Mouse (Mus musculus) midbrain, embryonic 16.5 days (tissue): ENCODE results near the gene Sowahb. TPM values are rescaled to one million over a fixed set of nuclear protein-coding genes. Genes with fewer than 3 reads are reported as not detected.
A peak's percentile ranks its signal among the peaks of the same experiment; 100 is the strongest.

ENCODE experiments used
- ATAC-seq: fragments of 200-750 bp; cut with Nextera tagmentation; 2 replicates; pipeline ENCODE4 v1.8.0; 2017; ENCODE audit warnings: moderate TSS enrichment
- H3K27ac ChIP-seq: fragments of 300-500 bp; sonication (generic); 2 replicates; pipeline ENCODE4 v1.5.1; 2014; ENCODE audit warnings: mild to moderate bottlenecking, low read length, mixed read lengths
- H3K27me3 ChIP-seq: fragments of 300-500 bp; sonication (generic); 2 replicates; pipeline ENCODE4 v1.6.1; 2014; ENCODE audit warnings: low read depth, low read length, mixed read lengths; ENCODE audit not compliant: control insufficient read depth, insufficient read depth
- H3K36me3 ChIP-seq: fragments of 300-500 bp; sonication (generic); 2 replicates; pipeline ENCODE4 v1.6.1; 2014; ENCODE audit warnings: mild to moderate bottlenecking, low read length, moderate library complexity, mixed read lengths; ENCODE audit not compliant: control insufficient read depth, insufficient read depth
- H3K4me1 ChIP-seq: fragments of 300-500 bp; sonication (generic); 2 replicates; pipeline ENCODE4 v1.6.1; 2014; ENCODE audit warnings: mild to moderate bottlenecking, low read length, mixed read lengths; ENCODE audit not compliant: control insufficient read depth, insufficient read depth
- H3K4me2 ChIP-seq: fragments of 300-500 bp; sonication (generic); 2 replicates; pipeline ENCODE4 v1.6.1; 2014; ENCODE audit warnings: mild to moderate bottlenecking, low read length, mixed read lengths
- H3K4me3 ChIP-seq: fragments of 300-500 bp; sonication (generic); 2 replicates; pipeline ENCODE4 v1.5.1; 2014; ENCODE audit warnings: low read depth, mild to moderate bottlenecking, low read length, moderate library complexity, mixed read lengths
- H3K9ac ChIP-seq: fragments of 300-500 bp; sonication (generic); 2 replicates; pipeline ENCODE4 v1.6.1; 2014; ENCODE audit warnings: low read depth, low read length, mixed read lengths
- H3K9me3 ChIP-seq: fragments of 300-500 bp; sonication (generic); replicated peaks from 2 replicates; pipeline ENCODE4 v1.6.1; 2014; ENCODE audit warnings: mild to moderate bottlenecking, low read length, mixed read lengths; ENCODE audit not compliant: control insufficient read depth, poor library complexity, severe bottlenecking
- WGBS: fragments of 180-500 bp; shearing (Covaris S2); extraction: QIAGEN DNeasy Blood & Tissue Kit; methylation state at CpG from one replicate; pipeline ENCODE4 v1.1.7; 2014; 5-methylcytosine and 5-hydroxymethylcytosine counted together
- polyA plus RNA-seq: library from polyadenylated mRNA; unstranded; fragments of >200 nt; fragmentation: Nextera tagmentation; extraction: Ambion mirVana; gene quantifications from 2 replicates; pipeline ENCODE4 v1.2.1, GENCODE M21; 2015

Gene Sowahb
- polyA plus RNA-seq, 1 experiment from 2014 or later = not detected

GRCm38 (mm10) chr5:93045371-93045714 is 521 bp upstream of the Sowahb start:
- no peak; the same call in 1 of the 2 replicates for ATAC-seq
- WGBS = under 1% methylated on average over 19 of the region's 19 CpGs

GRCm38 (mm10) chr5:93043688-93044583 is 886 bp downstream of the Sowahb start:
- H3K4me1 ChIP-seq = peaks cover 16% of the 10 kb centered on the region
- 2% methylated on average over 69 of the region's 69 CpGs for WGBS
- H3K27me3 ChIP-seq = peaks cover 42% of the 10 kb centered on the region
- H3K4me3 ChIP-seq = peak overlapping the region; percentile 50
- no peaks in the 10 kb centered on the region for H3K36me3 ChIP-seq
- H3K4me2 ChIP-seq = peak overlapping the region; percentile 97
- no peaks in the 10 kb centered on the region for H3K9me3 ChIP-seq
- ATAC-seq = peak; percentile 30; the same call in 1 of the 2 replicates
- no peak overlapping the region for H3K27ac ChIP-seq
- H3K9ac ChIP-seq = peak overlapping the region; percentile 61

More at GRCm38 (mm10) chr5:93045371-93045714, 521 bp upstream of the Sowahb start:
- peaks cover 45% of the 10 kb centered on the region for H3K27me3 ChIP-seq
- H3K4me3 ChIP-seq = peak overlapping the region; percentile 50
- H3K36me3 ChIP-seq = no peaks in the 10 kb centered on the region
- H3K9me3 ChIP-seq = no peaks in the 10 kb centered on the region
- no peak overlapping the region for H3K27ac ChIP-seq
- peak overlapping the region; percentile 97 for H3K4me2 ChIP-seq
- H3K9ac ChIP-seq = peak overlapping the region; percentile 61
- H3K4me1 ChIP-seq = peaks cover 16% of the 10 kb centered on the region

GRCm38 (mm10) chr5:93042831-93043687 is 1.8 kb downstream of the Sowahb start:
- 48% methylated on average over 18 of the region's 18 CpGs for WGBS
- Histone ChIP-seq H3K4me3 (no peak overlapping the region), H3K9ac (no peak overlapping the region), H3K4me1 (peaks cover 16% of the 10 kb centered on the region), H3K27ac (no peak overlapping the region), H3K27me3 (peaks cover 39% of the 10 kb centered on the region), H3K9me3 (no peaks in the 10 kb centered on the region), H3K36me3 (no peaks in the 10 kb centered on the region), H3K4me2 (no peak overlapping the region)
- no peak for ATAC-seq

GRCm38 (mm10) chr5:93042031-93042430 is 2.8 kb downstream of the Sowahb start:
- peaks cover 39% of the 10 kb centered on the region for H3K27me3 ChIP-seq

GRCm38 (mm10) chr5:93041276-93041675 is 3.5 kb downstream of the Sowahb start:
- 44% methylated on average over 3 of the region's 3 CpGs for WGBS
- H3K36me3 ChIP-seq = no peaks in the 10 kb centered on the region

More at GRCm38 (mm10) chr5:93042031-93042430, 2.8 kb downstream of the Sowahb start:
- 63% methylated on average over 4 of the region's 4 CpGs for WGBS
- Histone ChIP-seq H3K4me3 (no peak overlapping the region), H3K27ac (no peak overlapping the region), H3K9me3 (no peaks in the 10 kb centered on the region), H3K9ac (no peak overlapping the region), H3K4me2 (no peak overlapping the region), H3K4me1 (peaks cover 16% of the 10 kb centered on the region), H3K36me3 (no peaks in the 10 kb centered on the region)
- no peak for ATAC-seq

GRCm38 (mm10) chr5:93040095-93040494 is 4.7 kb downstream of the Sowahb start:
- Histone ChIP-seq H3K9ac (no peak overlapping the region), H3K4me3 (no peak overlapping the region), H3K27me3 (peaks cover 29% of the 10 kb centered on the region), H3K27ac (no peak overlapping the region), H3K4me1 (peaks cover 13% of the 10 kb centered on the region), H3K36me3 (no peaks in the 10 kb centered on the region), H3K9me3 (no peaks in the 10 kb centered on the region), H3K4me2 (no peak overlapping the region)
- no peak for ATAC-seq
- 64% methylated on average over 5 of the region's 5 CpGs for WGBS

More at GRCm38 (mm10) chr5:93041276-93041675, 3.5 kb downstream of the Sowahb start:
- no peak overlapping the region for H3K4me2 ChIP-seq
- peaks cover 33% of the 10 kb centered on the region for H3K27me3 ChIP-seq
- peaks cover 16% of the 10 kb centered on the region for H3K4me1 ChIP-seq
- no peak overlapping the region for H3K9ac ChIP-seq
- H3K4me3 ChIP-seq = no peak overlapping the region
- no peaks in the 10 kb centered on the region for H3K9me3 ChIP-seq
- H3K27ac ChIP-seq = no peak overlapping the region
- ATAC-seq = no peak

- Histone ChIP-seq H3K4me3 (no peak overlapping the region), H3K9me3 (no peaks in the 10 kb centered on the region), H3K27ac (no peak overlapping the region), H3K4me1 (no peaks in the 10 kb centered on the region), H3K9ac (no peak overlapping the region), H3K27me3 (0 out of 2 replicates have a peak, but pooled peaks cover under 1% of the 10 kb centered on the region), H3K36me3 (no peaks in the 10 kb centered on the region), H3K4me2 (no peak overlapping the region)
- WGBS = 77% methylated on average over 7 of the region's 7 CpGs
- ATAC-seq = no peak
Measured at GRCm38 (mm10) chr5:93036254-93036653, 8.6 kb downstream of the Sowahb start.

GRCm38 (mm10) chr5:93035285-93035684 is 9.5 kb downstream of the Sowahb start:
- no peak overlapping the region for H3K4me2 ChIP-seq
- no peaks in the 10 kb centered on the region for H3K4me1 ChIP-seq
- H3K27ac ChIP-seq = no peak overlapping the region
- no peak overlapping the region for H3K4me3 ChIP-seq
- no peaks in the 10 kb centered on the region for H3K27me3 ChIP-seq
- H3K9me3 ChIP-seq = no peaks in the 10 kb centered on the region
- ATAC-seq = no peak
- 57% methylated on average over 1 of the region's 1 CpGs for WGBS
- no peaks in the 10 kb centered on the region for H3K36me3 ChIP-seq
- H3K9ac ChIP-seq = no peak overlapping the region
